Mouse (Mus musculus) limb, embryonic 12.5 days (tissue): Measurements from ENCODE around the gene Lyl1. TPM values are rescaled to one million over a fixed set of nuclear protein-coding genes. Genes with fewer than 3 reads are reported as not detected.

Source experiments
- ATAC-seq: fragments of 200-750 bp; cut with Nextera tagmentation; 2 replicates; pipeline ENCODE4 v1.8.0; 2017; ENCODE audit warnings: low read depth, moderate TSS enrichment; ENCODE audit not compliant: insufficient number of reproducible peaks, insufficient read depth, low FRiP score, low TSS enrichment
- H3K27ac ChIP-seq: fragments of 300-500 bp; sonication (generic); 2 replicates; pipeline ENCODE4 v1.5.1; 2016; ENCODE audit warnings: mild to moderate bottlenecking, moderate library complexity
- H3K27me3 ChIP-seq: fragments of 300-500 bp; sonication (generic); 2 replicates; pipeline ENCODE4 v1.6.1; 2016; ENCODE audit warnings: mild to moderate bottlenecking, moderate library complexity
- H3K36me3 ChIP-seq: fragments of 300-500 bp; sonication (generic); 2 replicates; pipeline ENCODE4 v1.6.1; 2016; ENCODE audit warnings: mild to moderate bottlenecking, moderate library complexity
- H3K4me1 ChIP-seq: fragments of 300-500 bp; sonication (generic); replicated peaks from 2 replicates; pipeline ENCODE4 v1.6.1; 2016
- H3K4me2 ChIP-seq: fragments of 300-500 bp; sonication (generic); 2 replicates; pipeline ENCODE4 v1.6.1; 2016; ENCODE audit warnings: mild to moderate bottlenecking, moderate library complexity
- H3K4me3 ChIP-seq: fragments of 300-500 bp; sonication (generic); replicated peaks from 2 replicates; pipeline ENCODE4 v1.5.1; 2016; ENCODE audit warnings: mild to moderate bottlenecking
- H3K9ac ChIP-seq: fragments of 300-500 bp; sonication (generic); replicated peaks from 2 replicates; pipeline ENCODE4 v1.6.1; 2016; ENCODE audit warnings: mild to moderate bottlenecking, moderate library complexity
- H3K9me3 ChIP-seq: fragments of 300-500 bp; sonication (generic); 2 replicates; pipeline ENCODE4 v1.6.1; 2016; ENCODE audit warnings: mild to moderate bottlenecking, moderate library complexity
- WGBS: fragments of 180-500 bp; shearing (Covaris S2); methylation state at CpG from one replicate; pipeline ENCODE4 v1.1.7; 2016; 5-methylcytosine and 5-hydroxymethylcytosine counted together
- polyA plus RNA-seq: library from polyadenylated mRNA; unstranded; fragments of >200 nt; fragmentation: Nextera tagmentation; extraction: Ambion mirVana; gene quantifications from 2 replicates; pipeline ENCODE4 v1.2.1, GENCODE M21; 2016

Lyl1 gene
- polyA plus RNA-seq, 1 experiment from 2014 or later = 3.7 TPM

GRCm38 (mm10) chr8:84725246-84725940 lies 24.1 kb downstream of the Lyl1 start:
- no peaks in the 10 kb centered on the region for H3K9me3 ChIP-seq
- ATAC-seq = no peak
- peaks cover 82% of the 10 kb centered on the region for H3K4me1 ChIP-seq
- peak overlapping the region; percentile 19; the same call in 1 of the 2 replicates for H3K4me3 ChIP-seq
- peak overlapping the region; percentile 54 for H3K4me2 ChIP-seq
- H3K27ac ChIP-seq = peak overlapping the region; percentile 99
- H3K9ac ChIP-seq = peak overlapping the region; percentile 31; the same call in 1 of the 2 replicates
- peaks cover 4% of the 10 kb centered on the region; the same call in 1 of the 2 replicates for H3K27me3 ChIP-seq
- 47% methylated on average over 10 of the region's 10 CpGs for WGBS
- H3K36me3 ChIP-seq = peaks cover 64% of the 10 kb centered on the region

GRCm38 (mm10) chr8:84725941-84726259 lies 24.6 kb downstream of the Lyl1 start:
- H3K9me3 ChIP-seq = no peaks in the 10 kb centered on the region
- peaks cover 59% of the 10 kb centered on the region for H3K36me3 ChIP-seq
- 12% methylated on average over 3 of the region's 3 CpGs for WGBS
- H3K4me1 ChIP-seq = peaks cover 82% of the 10 kb centered on the region
- H3K27ac ChIP-seq = peak overlapping the region; percentile 99
- H3K4me3 ChIP-seq = no peak overlapping the region; the same call in 1 of the 2 replicates
- no peak for ATAC-seq
- H3K27me3 ChIP-seq = no peaks in the 10 kb centered on the region; the same call in 1 of the 2 replicates
- H3K4me2 ChIP-seq = peak overlapping the region; percentile 54; the same call in 1 of the 2 replicates
- 0 out of 2 replicates have a peak overlapping the region, but pooled peaks have one; percentile 31 for H3K9ac ChIP-seq

GRCm38 (mm10) chr8:84728474-84728873 lies 27.2 kb downstream of the Lyl1 start:
- peaks cover 7% of the 10 kb centered on the region for H3K27me3 ChIP-seq
- WGBS = 78% methylated on average over 3 of the region's 3 CpGs
- H3K9me3 ChIP-seq = no peaks in the 10 kb centered on the region
- no peak for ATAC-seq
- peaks cover 82% of the 10 kb centered on the region for H3K4me1 ChIP-seq
- H3K4me2 ChIP-seq = no peak overlapping the region; the same call in 1 of the 2 replicates
- peaks cover 50% of the 10 kb centered on the region for H3K36me3 ChIP-seq
- H3K27ac ChIP-seq = no peak overlapping the region
- no peak overlapping the region for H3K4me3 ChIP-seq
- H3K9ac ChIP-seq = 0 out of 2 replicates have a peak overlapping the region, but pooled peaks have one; percentile 2

DNA sequence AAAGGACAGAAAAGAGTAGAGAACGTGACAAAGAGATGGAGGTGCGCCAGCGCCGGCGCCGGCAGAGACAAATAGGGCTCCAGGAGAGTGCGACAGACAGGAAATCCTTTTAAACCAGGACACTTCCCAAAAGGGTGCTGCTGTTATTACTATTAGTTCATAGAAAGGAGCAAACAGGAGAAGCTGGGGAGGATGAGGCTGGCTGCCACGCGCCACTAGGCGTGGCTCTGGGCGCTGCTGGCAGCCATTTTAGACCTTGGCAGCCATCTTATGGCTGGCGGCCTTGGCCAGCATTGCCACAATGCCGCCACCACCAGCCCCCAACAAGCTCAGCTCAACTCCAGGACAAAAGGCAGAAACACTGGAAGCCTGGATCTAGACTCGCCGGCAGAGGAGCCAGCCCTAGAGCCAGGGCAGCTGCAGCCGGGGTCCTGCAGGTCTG lies 28.7 kb downstream of the Lyl1 start:
- H3K4me3 ChIP-seq = no peak overlapping the region
- H3K27ac ChIP-seq = peak overlapping the region; percentile 7; the same call in 1 of the 2 replicates
- ATAC-seq = no peak
- H3K36me3 ChIP-seq = peaks cover 36% of the 10 kb centered on the region
- 95% methylated on average over 16 of the region's 16 CpGs for WGBS
- H3K27me3 ChIP-seq = peaks cover 21% of the 10 kb centered on the region
- H3K4me2 ChIP-seq = no peak overlapping the region
- H3K9ac ChIP-seq = no peak overlapping the region
- no peaks in the 10 kb centered on the region for H3K9me3 ChIP-seq
- H3K4me1 ChIP-seq = peaks cover 77% of the 10 kb centered on the region

GRCm38 (mm10) chr8:84730541-84731370 lies 29.5 kb downstream of the Lyl1 start:
- peak overlapping the region; percentile 34 for H3K9ac ChIP-seq
- H3K27ac ChIP-seq = peak overlapping the region; percentile 56
- no peak overlapping the region for H3K4me2 ChIP-seq
- WGBS = 59% methylated on average over 9 of the region's 9 CpGs
- ATAC-seq = no peak
- H3K36me3 ChIP-seq = peaks cover 28% of the 10 kb centered on the region
- H3K4me3 ChIP-seq = no peak overlapping the region
- H3K9me3 ChIP-seq = no peaks in the 10 kb centered on the region
- peaks cover 29% of the 10 kb centered on the region for H3K27me3 ChIP-seq
- H3K4me1 ChIP-seq = peaks cover 77% of the 10 kb centered on the region

GRCm38 (mm10) chr8:84731371-84732177 lies 30.3 kb downstream of the Lyl1 start:
- Histone ChIP-seq H3K27ac (peak overlapping the region; percentile 56), H3K4me1 (peaks cover 77% of the 10 kb centered on the region), H3K27me3 (peaks cover 37% of the 10 kb centered on the region), H3K9ac (peak overlapping the region; percentile 34), H3K9me3 (no peaks in the 10 kb centered on the region), H3K36me3 (peaks cover 19% of the 10 kb centered on the region), H3K4me3 (no peak overlapping the region), H3K4me2 (no peak overlapping the region)
- WGBS = 70% methylated on average over 11 of the region's 11 CpGs
- no peak for ATAC-seq

- Histone ChIP-seq H3K4me2 (no peak overlapping the region), H3K27ac (peak overlapping the region; percentile 20; the same call in 1 of the 2 replicates), H3K27me3 (peaks cover 41% of the 10 kb centered on the region), H3K4me1 (peaks cover 81% of the 10 kb centered on the region), H3K9ac (no peak overlapping the region), H3K9me3 (no peaks in the 10 kb centered on the region), H3K36me3 (peaks cover 10% of the 10 kb centered on the region), H3K4me3 (no peak overlapping the region)
- 76% methylated on average over 5 of the region's 5 CpGs for WGBS
- ATAC-seq = no peak
Measured at GRCm38 (mm10) chr8:84732545-84732944, 31.3 kb downstream of the Lyl1 start.

- WGBS = 47% methylated on average over 6 of the region's 6 CpGs
- H3K4me1 ChIP-seq = peaks cover 83% of the 10 kb centered on the region
- H3K9ac ChIP-seq = peak overlapping the region; percentile 28; the same call in 1 of the 2 replicates
- peak overlapping the region; percentile 20 for H3K27ac ChIP-seq
- peaks cover 5% of the 10 kb centered on the region; the same call in 1 of the 2 replicates for H3K36me3 ChIP-seq
- no peak overlapping the region for H3K4me2 ChIP-seq
- peaks cover 41% of the 10 kb centered on the region for H3K27me3 ChIP-seq
- no peaks in the 10 kb centered on the region for H3K9me3 ChIP-seq
- no peak for ATAC-seq
- no peak overlapping the region for H3K4me3 ChIP-seq
Measured at GRCm38 (mm10) chr8:84732996-84733395, 31.7 kb downstream of the Lyl1 start.

DNA sequence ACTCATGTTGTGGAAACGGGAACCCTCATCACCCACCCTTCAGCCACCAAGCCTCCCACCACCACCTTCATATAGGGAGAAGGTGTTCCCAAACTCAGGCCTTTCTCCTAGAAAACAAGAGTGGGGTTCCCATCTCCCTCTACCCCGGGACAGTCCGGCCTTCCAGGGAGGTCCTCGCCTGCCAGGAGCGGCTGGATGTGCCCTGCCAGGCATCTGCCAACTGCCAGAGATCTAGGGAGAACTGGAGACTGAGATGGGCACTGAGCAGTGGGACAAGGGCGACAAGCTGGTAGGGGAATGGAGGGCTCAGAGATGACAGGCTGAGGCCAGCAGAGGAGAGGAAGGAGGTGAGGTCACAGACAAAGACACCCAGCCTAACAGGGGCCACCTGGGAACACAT lies 32.7 kb downstream of the Lyl1 start:
- Histone ChIP-seq H3K4me3 (no peak overlapping the region), H3K9ac (no peak overlapping the region), H3K27me3 (peaks cover 48% of the 10 kb centered on the region), H3K36me3 (0 out of 2 replicates have a peak, but pooled peaks cover 4% of the 10 kb centered on the region), H3K9me3 (no peaks in the 10 kb centered on the region), H3K27ac (no peak overlapping the region), H3K4me2 (no peak overlapping the region), H3K4me1 (peaks cover 83% of the 10 kb centered on the region)
- WGBS = 86% methylated on average over 6 of the region's 6 CpGs
- no peak for ATAC-seq

DNA sequence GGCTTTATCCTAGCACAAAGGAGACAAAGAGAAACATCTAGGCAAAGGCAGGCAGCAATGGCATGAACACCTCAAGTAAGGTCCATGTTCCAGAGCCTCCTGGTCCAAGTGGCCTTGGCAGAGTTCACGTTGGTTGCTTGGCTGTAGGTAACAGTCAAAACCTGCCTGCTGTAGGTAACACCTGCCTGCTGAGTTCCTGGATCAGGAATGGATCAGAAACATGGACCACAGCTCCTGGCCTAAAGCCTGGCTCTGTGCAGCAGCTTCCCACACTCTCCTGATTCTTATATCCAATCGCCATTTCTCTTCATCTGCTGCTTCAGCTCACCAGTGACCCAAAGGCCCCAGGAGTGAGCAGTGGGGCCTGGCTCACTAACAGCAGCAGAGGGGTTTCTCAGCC lies 33.4 kb downstream of the Lyl1 start:
- Histone ChIP-seq H3K4me3 (no peak overlapping the region), H3K27ac (no peak overlapping the region), H3K36me3 (0 out of 2 replicates have a peak, but pooled peaks cover 4% of the 10 kb centered on the region), H3K9ac (no peak overlapping the region), H3K4me2 (no peak overlapping the region), H3K27me3 (peaks cover 53% of the 10 kb centered on the region), H3K4me1 (peaks cover 90% of the 10 kb centered on the region), H3K9me3 (no peaks in the 10 kb centered on the region)
- no peak for ATAC-seq
- 80% methylated on average over 2 of the region's 2 CpGs for WGBS
